Mouse (Mus musculus) limb, embryonic 14.5 days (tissue): ENCODE measurements around the gene C130073F10Rik. TPM values are rescaled to one million over a fixed set of nuclear protein-coding genes. Genes with fewer than 3 reads are reported as not detected.
"Not testable (repeated sequence)": the region's sequence is repeated elsewhere in the genome, so short reads cannot be mapped to it uniquely, and the experiment has no call there.

ENCODE experiments used
- ATAC-seq: fragments of 200-750 bp; cut with Nextera tagmentation; 2 replicates; pipeline ENCODE4 v1.8.0; 2017; ENCODE audit warnings: low read depth, moderate number of reproducible peaks, moderate TSS enrichment; ENCODE audit not compliant: low FRiP score
- DNase-seq: peaks from one replicate; pipeline ENCODE4 v3.0.0-alpha.2; 2015; ENCODE audit warnings: low spot score
- H3K27ac ChIP-seq: fragments of 300-500 bp; sonication (generic); replicated peaks from 2 replicates; pipeline ENCODE4 v1.5.1; 2014; ENCODE audit warnings: low read depth, mild to moderate bottlenecking, low read length, moderate library complexity, mixed read lengths
- H3K27me3 ChIP-seq: fragments of 300-500 bp; sonication (generic); 2 replicates; pipeline ENCODE4 v1.6.1; 2014; ENCODE audit warnings: low read length, mixed read lengths; ENCODE audit not compliant: control insufficient read depth, insufficient read depth
- H3K36me3 ChIP-seq: fragments of 300-500 bp; sonication (generic); 2 replicates; pipeline ENCODE4 v1.6.1; 2014; ENCODE audit warnings: mild to moderate bottlenecking, low read length, moderate library complexity, mixed read lengths; ENCODE audit not compliant: control insufficient read depth, insufficient read depth
- H3K4me1 ChIP-seq: fragments of 300-500 bp; sonication (generic); 2 replicates; pipeline ENCODE4 v1.6.1; 2014; ENCODE audit warnings: antibody characterized with exemption, low read length, mixed read lengths; ENCODE audit not compliant: control insufficient read depth, insufficient read depth
- H3K4me2 ChIP-seq: fragments of 300-500 bp; sonication (generic); replicated peaks from 2 replicates; pipeline ENCODE4 v1.6.1; 2014; ENCODE audit warnings: low read depth, mild to moderate bottlenecking, low read length, moderate library complexity; ENCODE audit not compliant: severe bottlenecking
- H3K4me3 ChIP-seq: fragments of 300-500 bp; sonication (generic); replicated peaks from 2 replicates; pipeline ENCODE4 v1.5.1; 2014; ENCODE audit warnings: low read length
- H3K9ac ChIP-seq: fragments of 300-500 bp; sonication (generic); 2 replicates; pipeline ENCODE4 v1.6.1; 2014; ENCODE audit warnings: mild to moderate bottlenecking, low read depth, low read length, moderate library complexity; ENCODE audit not compliant: severe bottlenecking
- H3K9me3 ChIP-seq: fragments of 300-500 bp; sonication (generic); 2 replicates; pipeline ENCODE4 v1.6.1; 2016; ENCODE audit warnings: low read length; ENCODE audit not compliant: control insufficient read depth
- POLR2A ChIP-seq: fragments of 200-500 bp; IDR thresholded peaks from 2 replicates; pipeline ENCODE4 v1.8.0; 2012; ENCODE audit warnings: inconsistent platforms, mild to moderate bottlenecking, moderate library complexity, borderline replicate concordance; ENCODE audit not compliant: insufficient read depth, insufficient read length; ENCODE audit errors: extremely low read depth
- WGBS: fragments of 180-500 bp; shearing (Covaris S2); extraction: QIAGEN DNeasy Blood & Tissue Kit; methylation state at CpG from one replicate; pipeline ENCODE4 v1.1.7; 2014; 5-methylcytosine and 5-hydroxymethylcytosine counted together
- polyA plus RNA-seq, 2 experiments: library from polyadenylated mRNA; depleted of rRNA in 1 of 2; stranded (reverse) in 1 of 2; unstranded in 1 of 2; fragments of >200 nt; fragmentation: Nextera tagmentation in 1 of 2; extraction: Ambion mirVana in 1 of 2; gene quantifications; 2 replicates each; pipeline versions ENCODE4 v1.2.1 to v1.2.3; 2012 to 2014

The C130073F10Rik gene
- polyA plus RNA-seq (2012; rRNA removed) (0.06 TPM in 1 of 2 replicates, not detected in the other), polyA plus RNA-seq (2014; fragmentation: Nextera tagmentation; extraction: Ambion mirVana) (0.34 TPM in 1 of 2 replicates, not detected in the other)

GRCm38 (mm10) chr4:101893656-101894420 lies at the start of gene C130073F10Rik:
TSS of gene C130073F10Rik (minus strand) at chr4:101893789.
- 77% methylated on average over 7 of the region's 7 CpGs for WGBS
- no peak within 1 kb of the TSS for H3K9ac ChIP-seq
- DNase-seq (no peak), ATAC-seq (no peak)
- H3K4me1 ChIP-seq, result no peaks in the 10 kb centered on the region
- no peaks in the 10 kb centered on the region for H3K36me3 ChIP-seq
- H3K27ac ChIP-seq, result no peak within 1 kb of the TSS
- no peak for TF ChIP-seq POLR2A
- H3K27me3 ChIP-seq, result no peaks in the 10 kb centered on the region
- no peak within 1 kb of the TSS for H3K4me3 ChIP-seq
- no peaks in the 10 kb centered on the region for H3K9me3 ChIP-seq
- no peak within 1 kb of the TSS for H3K4me2 ChIP-seq

GRCm38 (mm10) chr4:101940107-101940506 lies 46.5 kb upstream of the C130073F10Rik start, which contains the start of gene Gm12794:
TSS of gene Gm12794 (plus strand) at chr4:101940407.
- H3K4me3 ChIP-seq, H3K36me3 ChIP-seq, DNase-seq, H3K27ac ChIP-seq, H3K4me2 ChIP-seq, ATAC-seq, H3K9me3 ChIP-seq, H3K9ac ChIP-seq, H3K27me3 ChIP-seq, H3K4me1 ChIP-seq: not testable (repeated sequence)
- 75% methylated on average over 2 of the region's 2 CpGs for WGBS

GRCm38 (mm10) chr4:101908821-101909220 lies 15.2 kb upstream of the C130073F10Rik start, which contains the start of gene Gm12800:
TSS of gene Gm12800 (plus strand) at chr4:101909121.
- not testable (repeated sequence) for H3K9ac ChIP-seq, DNase-seq, H3K36me3 ChIP-seq, ATAC-seq, H3K9me3 ChIP-seq, H3K27me3 ChIP-seq, H3K4me3 ChIP-seq, H3K27ac ChIP-seq, H3K4me1 ChIP-seq, H3K4me2 ChIP-seq
- 91% methylated on average over 1 of the region's 2 CpGs for WGBS

- no peak for TF ChIP-seq POLR2A
- H3K9ac ChIP-seq, result no peak overlapping the region
- H3K36me3 ChIP-seq, result no peaks in the 10 kb centered on the region
- no peaks in the 10 kb centered on the region for H3K4me1 ChIP-seq
- no peaks in the 10 kb centered on the region for H3K27me3 ChIP-seq
- no peak overlapping the region for H3K4me3 ChIP-seq
- ATAC-seq, result no peak
- no peak for DNase-seq
- no peak overlapping the region for H3K27ac ChIP-seq
- no peak overlapping the region for H3K4me2 ChIP-seq
- no peaks in the 10 kb centered on the region for H3K9me3 ChIP-seq
Measured at GRCm38 (mm10) chr4:101889377-101889776, 4.2 kb downstream of the C130073F10Rik start.

- DNase-seq (no peak), ATAC-seq (no peak)
- no peaks in the 10 kb centered on the region for H3K4me1 ChIP-seq
- H3K27ac ChIP-seq, result no peak overlapping the region
- H3K9ac ChIP-seq, result no peak overlapping the region
- H3K36me3 ChIP-seq, result no peaks in the 10 kb centered on the region
- H3K4me3 ChIP-seq, result no peak overlapping the region
- H3K4me2 ChIP-seq, result no peak overlapping the region
- H3K27me3 ChIP-seq, result no peaks in the 10 kb centered on the region
- WGBS, result 28% methylated on average over 3 of the region's 3 CpGs
- no peaks in the 10 kb centered on the region for H3K9me3 ChIP-seq
- TF ChIP-seq POLR2A, result no peak
Measured at GRCm38 (mm10) chr4:101883641-101884040, 9.9 kb downstream of the C130073F10Rik start.

GRCm38 (mm10) chr4:101875687-101876086 lies 17.9 kb downstream of the C130073F10Rik start:
- H3K4me3 ChIP-seq, DNase-seq, H3K4me2 ChIP-seq, H3K4me1 ChIP-seq, H3K36me3 ChIP-seq, ATAC-seq, H3K9ac ChIP-seq, H3K27me3 ChIP-seq, H3K27ac ChIP-seq, H3K9me3 ChIP-seq: not testable (repeated sequence)
- 87% methylated on average over 15 of the region's 15 CpGs for WGBS

GRCm38 (mm10) chr4:101872031-101872430 lies 21.6 kb downstream of the C130073F10Rik start:
- not testable (repeated sequence) for H3K4me2 ChIP-seq, H3K36me3 ChIP-seq, DNase-seq, H3K4me3 ChIP-seq, H3K27ac ChIP-seq, H3K9ac ChIP-seq, ATAC-seq, H3K4me1 ChIP-seq, H3K9me3 ChIP-seq, H3K27me3 ChIP-seq
- WGBS, result 62% methylated on average over 2 of the region's 2 CpGs
